Mouse (Mus musculus): Measurements from ENCODE around the gene Fam207a. TPM values are rescaled to one million over a fixed set of nuclear protein-coding genes. Genes with fewer than 3 reads are reported as not detected.
A peak's percentile ranks its signal among the peaks of the same experiment; 100 is the strongest.

Gene Fam207a
- total RNA-seq, 1 experiment from 2014 or later: 32.5 TPM

DNA sequence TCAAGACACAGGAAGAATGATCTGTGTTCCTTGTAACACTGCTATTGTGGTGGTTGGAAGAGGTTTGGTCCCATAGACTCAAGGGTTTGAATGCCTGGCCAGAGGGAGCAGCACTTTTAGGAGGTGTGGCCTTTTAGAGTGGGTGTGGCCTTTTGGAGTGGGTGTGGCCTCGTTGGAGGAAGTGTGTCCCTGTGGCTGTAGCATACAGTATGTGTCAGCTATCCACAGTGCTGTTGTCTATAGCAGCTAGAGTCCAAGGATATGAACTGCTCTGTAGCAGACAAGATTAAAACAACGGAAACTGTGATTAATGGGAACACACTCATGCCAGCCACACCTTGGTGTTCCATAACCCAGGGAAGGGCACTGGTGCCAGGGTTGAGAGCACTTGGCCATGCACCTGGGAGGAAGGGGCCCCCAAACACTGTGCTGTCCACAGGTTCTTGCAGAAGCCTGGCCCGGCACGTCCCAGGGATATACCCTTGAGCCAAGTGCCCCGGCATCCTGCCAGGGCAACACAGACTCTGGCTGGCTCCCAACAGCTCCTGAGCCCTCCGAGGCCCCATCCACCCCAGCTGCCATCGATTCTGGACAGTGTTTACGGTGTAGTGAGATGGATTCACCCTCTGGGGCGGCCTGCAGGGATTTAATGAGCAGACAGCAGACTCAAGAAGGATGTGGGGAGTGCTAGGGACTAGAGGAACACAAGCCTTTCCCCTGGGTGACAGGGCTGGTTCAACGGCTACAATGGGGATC lies 51.2 kb downstream of the Fam207a start:
- peak; percentile 64 for ATAC-seq (replicated peaks; ENCODE audit: low read depth, poor library complexity, severe bottlenecking)

DNA sequence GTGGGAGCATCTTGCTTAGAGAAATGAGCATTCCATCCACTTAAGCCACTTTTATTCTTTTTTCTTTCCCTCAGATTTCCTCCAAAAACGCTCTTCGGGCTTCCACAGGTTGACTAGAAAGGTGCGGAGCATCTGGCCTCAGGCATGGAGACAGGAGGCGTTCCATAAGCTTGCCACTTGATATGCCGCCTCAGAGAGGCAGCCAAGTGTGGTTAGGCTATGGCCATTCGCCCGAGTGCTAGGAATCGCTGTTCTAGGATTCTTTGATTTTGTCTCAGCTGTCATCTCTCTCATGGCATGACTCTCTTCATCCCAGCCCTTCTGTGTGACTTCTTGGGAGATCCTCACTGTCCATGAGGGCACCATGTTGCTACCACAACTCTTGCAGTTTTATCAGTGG lies 54.4 kb downstream of the Fam207a start:
- ATAC-seq (replicated peaks; ENCODE audit: low read depth, poor library complexity, severe bottlenecking): no peak

DNA sequence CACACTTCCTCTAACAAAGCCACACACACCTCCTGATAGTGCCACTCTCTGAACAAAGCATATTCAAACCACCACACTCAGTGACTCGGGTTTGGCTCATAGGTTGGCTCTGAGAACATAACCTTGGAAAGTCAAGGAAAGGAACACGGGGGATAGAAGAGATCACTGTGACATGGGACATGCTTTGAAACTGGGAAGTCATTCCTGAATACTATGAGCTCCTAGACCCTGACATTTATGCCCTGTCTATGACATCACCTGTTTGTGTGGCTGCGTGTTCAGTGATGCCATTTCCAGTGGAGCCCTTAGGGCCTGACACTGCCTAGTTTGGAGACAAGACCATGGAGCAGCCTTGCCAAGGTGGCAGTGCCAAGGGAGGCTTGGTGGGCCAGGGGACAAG lies 57.9 kb downstream of the Fam207a start:
- no peak for ATAC-seq (replicated peaks; ENCODE audit: low read depth, poor library complexity, severe bottlenecking)

DNA sequence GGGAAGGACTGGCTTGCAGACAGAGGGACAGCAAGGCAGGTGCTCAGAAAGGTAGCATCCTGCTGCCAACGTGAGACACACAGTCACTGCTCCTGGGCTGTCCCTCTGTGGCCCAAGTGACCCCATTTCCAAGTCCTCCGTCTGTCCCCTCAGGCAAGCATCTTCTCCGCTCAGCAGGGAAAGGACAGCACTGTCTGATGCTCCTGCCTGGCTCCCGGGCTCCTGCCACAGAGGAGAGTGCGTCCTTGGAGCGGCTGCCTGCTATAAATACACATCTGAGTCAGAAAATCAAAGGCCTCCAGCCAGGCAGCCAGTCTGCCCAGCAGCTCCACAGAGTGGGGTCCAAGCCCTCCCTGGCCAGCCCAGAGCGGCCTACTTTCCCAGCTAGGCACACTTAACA lies 59.1 kb downstream of the Fam207a start:
- ATAC-seq (replicated peaks; ENCODE audit: low read depth, poor library complexity, severe bottlenecking): no peak

DNA sequence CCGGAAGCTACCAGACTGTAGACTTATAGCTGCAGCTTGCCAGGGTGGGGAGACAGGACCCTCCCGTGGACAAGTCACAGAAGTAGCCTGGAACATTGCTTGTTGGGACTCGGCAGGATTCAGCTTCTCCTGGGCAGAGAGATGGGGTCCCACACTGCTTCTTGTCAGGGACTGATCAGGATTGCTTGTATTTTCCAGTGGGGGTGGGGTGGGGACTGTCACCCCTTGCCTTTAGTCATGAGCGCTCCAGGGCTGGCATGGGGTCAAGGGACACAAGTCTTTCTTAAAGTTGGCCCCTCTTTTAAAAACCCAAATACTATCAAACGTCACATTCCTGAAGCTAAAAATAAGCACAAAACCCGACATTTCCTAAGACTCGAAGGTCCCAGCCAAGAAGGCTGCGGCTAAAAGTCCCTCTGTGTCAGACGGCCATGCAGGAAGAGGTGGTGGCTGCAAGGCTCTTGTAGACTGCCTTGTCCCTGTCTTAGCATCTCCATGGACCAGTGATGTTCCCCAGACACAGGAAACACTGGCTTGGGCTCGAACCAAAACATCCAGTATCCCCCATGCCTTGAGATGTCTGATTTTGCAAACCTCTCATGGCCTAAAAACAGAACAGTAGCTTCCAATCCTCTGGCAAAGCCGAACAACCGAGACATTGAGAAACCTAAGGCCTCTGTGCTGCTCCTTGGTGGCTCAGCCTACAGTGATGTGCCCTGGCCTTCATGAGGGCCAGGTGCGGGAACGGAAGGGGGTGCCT lies 60.2 kb downstream of the Fam207a start:
- no peak for ATAC-seq (replicated peaks; ENCODE audit: low read depth, poor library complexity, severe bottlenecking)

DNA sequence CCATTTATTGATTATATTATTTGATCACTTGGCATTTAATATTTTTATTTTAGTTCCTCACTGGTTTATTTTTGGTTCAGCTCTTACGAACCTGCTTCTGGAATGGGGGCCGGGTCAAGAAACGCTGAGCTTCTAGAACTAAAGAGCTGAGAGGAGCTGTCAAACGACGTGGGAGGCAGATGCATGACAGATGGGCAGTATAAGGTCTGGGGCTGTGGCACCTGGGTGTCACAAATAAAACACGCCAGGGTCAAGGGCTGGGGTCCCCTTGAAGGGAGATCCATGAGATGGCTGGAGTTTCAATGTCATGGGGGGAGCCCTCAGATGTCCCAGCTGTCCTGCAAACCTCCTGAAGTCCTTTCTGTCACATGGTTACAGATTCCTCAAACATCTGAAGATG lies 60.8 kb downstream of the Fam207a start:
- no peak for ATAC-seq (replicated peaks; ENCODE audit: low read depth, poor library complexity, severe bottlenecking)

DNA sequence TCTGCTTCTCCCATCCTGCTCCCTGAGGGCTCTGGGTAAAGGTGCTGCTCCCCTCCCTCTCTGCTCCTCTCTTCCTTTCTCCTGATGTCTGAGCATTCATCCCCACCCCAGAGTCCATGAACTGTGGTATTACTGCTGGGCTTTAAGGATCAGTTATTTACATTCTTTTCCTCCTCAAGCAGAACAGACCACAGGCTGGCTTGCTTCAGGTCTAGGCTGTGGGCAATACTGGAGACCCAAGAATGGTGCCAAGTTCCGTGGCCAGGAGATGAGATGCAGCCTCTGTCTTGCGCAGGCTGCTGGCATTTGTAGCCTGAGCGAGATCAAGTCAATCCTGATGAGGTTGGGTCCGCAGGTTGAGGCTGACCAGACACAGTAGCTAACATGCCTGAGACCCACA lies 63.8 kb downstream of the Fam207a start:
- ATAC-seq (replicated peaks; ENCODE audit: low read depth, poor library complexity, severe bottlenecking): no peak

DNA sequence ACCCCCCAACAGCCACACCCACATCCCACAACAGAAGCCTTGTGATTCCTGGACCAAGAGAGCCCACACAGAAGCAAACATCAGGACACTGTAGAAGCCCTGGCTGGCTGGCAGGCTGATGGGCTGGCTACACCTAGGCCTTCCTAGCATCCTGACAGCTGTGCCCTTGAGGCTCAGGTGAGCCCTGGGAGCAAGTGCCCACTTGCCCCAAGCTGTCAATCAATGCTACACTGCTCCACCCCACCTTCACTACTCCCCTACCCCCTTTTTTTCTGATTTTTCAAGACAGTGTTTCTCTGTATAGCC lies 65.5 kb downstream of the Fam207a start:
- ATAC-seq (replicated peaks; ENCODE audit: low read depth, poor library complexity, severe bottlenecking): no peak

DNA sequence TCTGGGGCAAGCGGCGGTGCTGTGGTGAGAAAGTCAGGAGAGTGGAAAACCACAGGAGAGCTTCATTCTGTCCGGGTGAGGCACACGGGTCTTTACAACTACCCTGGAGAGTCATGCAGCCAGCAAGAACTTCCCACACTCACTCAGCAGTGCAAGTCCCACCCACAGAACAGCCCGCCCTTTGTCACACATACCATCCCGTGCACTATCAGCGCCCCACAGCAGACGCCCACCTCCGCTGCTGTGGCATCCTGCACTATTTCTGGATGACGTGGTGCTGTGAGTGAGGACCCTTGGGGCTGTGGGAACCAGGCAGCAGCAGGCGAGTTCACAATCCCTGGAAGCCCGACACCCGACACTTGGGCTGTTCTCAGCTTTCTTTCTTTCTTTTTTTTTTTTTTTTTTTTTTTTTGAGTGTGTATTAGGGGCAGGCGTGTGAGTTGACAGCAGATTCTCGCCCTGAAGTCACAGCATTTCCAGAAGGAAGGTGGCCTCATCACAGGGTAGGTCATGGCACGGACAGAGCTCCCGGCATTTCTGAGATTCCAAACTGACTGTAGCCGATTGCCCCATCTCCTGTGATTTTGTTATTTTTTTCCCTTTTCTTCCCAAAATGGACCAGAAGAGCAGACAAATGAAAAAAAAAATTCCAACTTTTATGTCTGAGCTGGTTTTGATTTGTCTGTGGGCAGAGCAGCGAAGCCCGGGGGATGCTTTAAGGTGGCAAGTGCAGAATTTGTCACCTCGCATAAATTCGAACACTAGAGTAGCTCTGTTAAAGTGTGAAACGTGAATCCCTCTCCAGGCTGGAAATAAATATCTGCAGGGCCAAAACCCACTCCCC lies 66.0 kb downstream of the Fam207a start:
- ATAC-seq (replicated peaks; ENCODE audit: low read depth, poor library complexity, severe bottlenecking): peak; percentile 87

DNA sequence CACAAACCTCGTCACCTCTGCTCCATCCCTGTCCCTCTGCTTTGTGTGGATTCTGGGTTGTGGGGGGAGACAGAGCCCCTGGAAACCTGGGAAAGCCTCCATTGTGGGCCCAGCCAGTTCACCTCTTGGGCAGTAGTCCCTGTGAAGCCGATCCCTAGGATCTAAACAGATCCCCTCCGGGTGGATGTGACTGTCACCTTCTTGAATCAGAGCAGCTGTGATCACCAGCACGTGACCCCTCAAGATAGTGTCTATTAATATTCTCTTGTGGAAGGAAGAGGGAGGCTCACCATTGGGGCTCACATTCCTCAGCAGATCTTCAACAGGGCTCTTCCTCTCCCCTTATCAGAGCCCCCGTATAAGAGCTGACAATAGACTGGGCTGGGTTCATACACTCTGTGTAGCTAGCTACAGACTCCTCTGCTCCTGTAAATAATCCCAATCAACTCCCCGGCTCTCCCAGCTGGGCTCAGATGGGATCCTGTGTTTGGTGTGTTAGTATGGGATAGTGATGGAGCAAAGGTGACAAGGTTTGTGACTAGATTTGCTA lies 66.8 kb downstream of the Fam207a start:
- 0 out of 2 replicates have a peak, but pooled peaks have one; percentile 20 for ATAC-seq (replicated peaks; ENCODE audit: low read depth, poor library complexity, severe bottlenecking)

DNA sequence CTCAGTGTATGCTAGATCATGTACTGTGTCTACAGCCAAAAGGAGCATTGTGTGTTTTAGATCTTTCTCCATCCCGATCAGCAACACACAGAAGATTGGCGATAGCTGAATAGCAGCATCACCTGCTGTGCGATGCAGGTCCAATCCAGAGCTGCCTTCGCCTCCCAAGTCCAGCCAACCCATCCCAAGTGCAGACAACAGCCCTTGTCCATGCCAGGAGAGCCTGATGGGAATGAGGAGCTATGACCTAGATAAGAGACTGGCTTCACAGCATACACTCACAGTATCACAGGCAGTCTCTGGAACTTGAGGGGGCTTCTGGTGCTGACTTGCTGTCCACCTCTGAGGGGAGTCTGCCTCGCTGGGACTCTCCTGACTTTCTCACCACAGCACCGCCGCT lies 67.4 kb downstream of the Fam207a start:
- no peak for ATAC-seq (replicated peaks; ENCODE audit: low read depth, poor library complexity, severe bottlenecking)

DNA sequence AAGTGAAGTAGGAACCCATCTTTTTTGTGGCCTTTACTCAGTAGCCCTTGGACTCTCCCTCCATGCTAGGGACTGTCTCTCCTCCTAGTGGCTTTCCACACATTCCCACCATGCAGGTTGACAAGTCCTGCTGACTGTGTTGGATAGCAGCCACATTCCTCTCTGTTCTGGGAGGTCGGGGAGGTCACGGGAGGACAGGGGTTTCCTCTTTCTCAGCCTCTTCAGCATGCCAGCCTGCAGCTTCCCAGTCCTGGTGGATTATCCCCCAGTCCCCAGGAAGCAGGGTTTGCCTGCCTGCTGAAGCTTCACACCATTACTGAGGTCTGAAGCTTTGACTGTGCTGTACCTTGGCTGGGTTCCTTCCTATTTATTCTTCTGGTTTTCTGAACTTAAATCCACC lies 67.8 kb downstream of the Fam207a start:
- ATAC-seq (replicated peaks; ENCODE audit: low read depth, poor library complexity, severe bottlenecking): no peak

DNA sequence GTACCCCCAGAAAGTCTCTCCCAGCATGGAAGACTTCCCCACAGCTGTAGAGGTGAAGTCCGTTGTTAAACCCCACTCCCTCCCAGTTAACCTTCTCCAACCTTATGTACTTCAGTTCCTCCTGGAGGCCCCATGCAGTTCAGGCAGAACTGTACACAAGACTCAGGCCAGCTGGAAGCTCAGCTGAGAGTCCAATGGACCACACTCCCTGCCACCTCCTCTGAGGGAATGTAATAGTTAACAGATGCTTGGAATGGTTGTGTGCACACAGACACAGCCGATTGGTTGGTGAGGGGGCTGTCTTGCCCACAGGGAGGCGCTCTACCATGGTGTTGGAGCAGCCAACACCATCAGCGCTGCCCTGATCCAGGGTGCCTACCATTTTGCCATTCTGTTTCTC lies 73.3 kb downstream of the Fam207a start:
- ATAC-seq (replicated peaks; ENCODE audit: low read depth, poor library complexity, severe bottlenecking): no peak

DNA sequence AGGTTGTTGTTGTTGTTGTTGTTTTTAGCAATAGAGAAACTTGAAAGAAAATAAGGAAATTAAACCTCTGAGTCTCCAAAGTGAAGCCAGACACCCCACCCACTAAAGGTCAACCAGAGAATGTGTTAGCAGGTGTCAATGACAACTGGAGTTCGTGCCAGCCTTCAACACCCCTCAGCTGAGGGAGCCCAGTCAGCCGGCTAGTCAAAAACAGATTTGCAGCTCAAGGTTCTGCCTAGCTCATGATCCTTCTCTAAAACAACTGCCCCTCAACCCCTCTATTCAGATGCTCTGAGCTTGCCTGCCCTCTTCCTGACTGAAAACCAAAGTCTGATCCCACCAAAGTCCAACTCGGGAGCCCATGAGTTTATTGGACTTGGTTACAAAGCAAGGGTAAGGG lies 73.8 kb downstream of the Fam207a start:
- ATAC-seq (replicated peaks; ENCODE audit: low read depth, poor library complexity, severe bottlenecking): no peak

DNA sequence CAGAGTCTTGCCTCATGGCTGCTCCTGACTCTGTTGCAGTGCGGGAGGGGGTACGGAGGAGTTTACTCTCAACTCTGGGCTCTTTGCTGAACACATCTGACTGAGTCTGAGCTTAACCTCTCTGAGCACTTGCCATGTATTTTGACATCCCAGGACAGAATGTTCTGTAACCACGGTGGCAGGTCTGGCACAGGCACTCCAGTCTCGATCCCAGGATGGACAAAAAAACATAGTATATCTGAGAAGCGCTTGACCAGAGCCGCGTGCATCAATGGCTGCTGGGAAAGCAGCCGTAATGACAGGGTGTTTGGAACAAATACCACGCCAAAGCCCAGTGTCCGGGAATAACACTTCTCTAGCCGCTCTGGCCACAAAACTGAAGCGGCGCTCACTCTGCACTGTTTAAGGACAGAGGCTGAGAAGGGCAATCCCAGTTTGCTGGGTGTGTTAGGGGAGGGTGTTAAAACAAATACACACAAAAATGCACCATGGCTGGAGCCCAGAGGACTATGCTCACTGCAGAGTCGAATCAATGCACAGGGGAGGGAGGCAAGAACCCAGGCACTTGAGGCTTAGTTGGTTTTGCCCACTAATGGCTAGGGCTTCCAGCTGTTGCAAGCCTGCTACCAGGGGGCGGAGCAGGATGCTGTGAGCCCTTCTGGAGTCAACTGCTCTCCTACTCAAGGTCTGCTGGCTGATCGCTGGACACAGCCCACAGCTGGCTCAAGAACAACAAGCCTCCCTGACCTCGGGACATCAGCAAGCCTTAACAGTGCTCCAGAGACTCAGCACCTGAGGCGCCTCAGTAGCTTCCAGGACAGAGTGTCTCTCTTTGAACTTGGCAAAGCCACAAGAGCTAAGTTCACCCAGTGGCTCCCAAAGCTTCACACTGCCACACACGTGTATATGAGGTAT lies 74.5 kb downstream of the Fam207a start:
- ATAC-seq (replicated peaks; ENCODE audit: low read depth, poor library complexity, severe bottlenecking): no peak

DNA sequence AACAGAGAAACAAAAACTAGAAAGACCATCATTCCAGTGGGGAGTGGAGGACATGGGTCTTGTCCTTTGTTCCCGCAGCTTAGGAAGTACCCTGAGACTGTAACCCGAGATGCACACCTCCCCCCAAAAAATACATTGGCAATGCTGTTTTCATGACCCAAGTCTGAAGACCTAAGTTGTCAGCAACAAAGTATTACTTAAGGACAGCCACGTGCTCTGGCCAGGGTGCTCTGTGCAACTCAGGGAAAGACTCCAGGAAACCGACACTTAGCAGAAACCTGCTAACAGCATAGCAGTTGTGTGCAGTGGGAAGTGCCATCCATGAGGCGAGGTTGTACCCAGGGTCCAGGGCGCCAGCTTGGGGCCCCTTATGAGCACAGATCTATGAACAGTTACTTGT lies 75.3 kb downstream of the Fam207a start:
- no peak for ATAC-seq (replicated peaks; ENCODE audit: low read depth, poor library complexity, severe bottlenecking)

DNA sequence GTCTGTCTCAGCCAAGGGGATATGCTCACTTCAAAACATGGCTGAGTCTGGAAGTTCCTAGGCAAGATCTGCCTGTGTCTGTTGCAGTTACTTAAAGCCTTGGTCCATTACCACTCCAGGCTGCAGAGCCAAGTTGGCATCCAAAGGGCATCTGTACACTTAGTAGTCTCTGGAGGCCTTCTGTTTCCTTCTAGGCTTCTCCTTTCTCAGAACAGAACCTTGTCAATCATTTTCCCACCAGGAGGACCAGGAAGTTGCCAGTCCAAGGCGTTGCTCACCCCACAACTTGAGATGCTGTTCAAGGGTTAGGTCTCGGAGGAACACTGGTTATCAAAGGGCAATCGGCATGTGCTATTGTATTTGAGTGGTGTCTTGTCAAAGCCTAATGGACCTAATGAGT lies 76.6 kb downstream of the Fam207a start:
- ATAC-seq (replicated peaks; ENCODE audit: low read depth, poor library complexity, severe bottlenecking): no peak

DNA sequence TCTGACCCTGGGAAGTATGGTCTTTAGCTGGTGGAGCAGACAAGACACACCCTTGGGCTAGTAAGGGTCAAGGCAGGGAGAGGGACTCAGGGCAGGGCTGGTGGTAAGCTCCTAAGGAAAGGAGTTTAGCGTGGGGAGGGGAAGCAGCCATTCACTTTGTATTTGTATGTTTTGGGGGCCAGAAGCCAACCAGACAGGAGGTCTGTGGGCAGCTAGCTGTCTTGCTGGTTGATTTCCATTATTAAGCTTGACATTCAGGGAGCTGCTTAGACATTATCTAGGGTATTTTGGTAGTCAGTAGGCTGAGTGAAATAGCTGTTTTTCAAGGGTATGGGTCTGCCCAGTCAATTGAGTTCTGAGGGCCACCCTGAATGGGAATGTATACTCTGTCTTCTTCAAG lies 77.6 kb downstream of the Fam207a start:
- no peak for ATAC-seq (replicated peaks; ENCODE audit: low read depth, poor library complexity, severe bottlenecking)
